Mouse (Mus musculus) embryonic fibroblast, embryonic 13.5 days (primary cell): ENCODE data around the gene Obsl1.
A peak's percentile ranks its signal among the peaks of the same experiment; 100 is the strongest.

Experiments
- CTCF ChIP-seq: IDR thresholded peaks from 2 replicates; pipeline ENCODE4 v1.5.1; 2011; ENCODE audit warnings: mild to moderate bottlenecking, control low read depth, low read length, moderate library complexity, borderline replicate concordance; ENCODE audit not compliant: insufficient read depth
- POLR2A ChIP-seq: IDR thresholded peaks from 2 replicates; pipeline ENCODE4 v1.6.1; 2011; ENCODE audit warnings: low read depth, mild to moderate bottlenecking, control low read depth, low read length, moderate library complexity

DNA sequence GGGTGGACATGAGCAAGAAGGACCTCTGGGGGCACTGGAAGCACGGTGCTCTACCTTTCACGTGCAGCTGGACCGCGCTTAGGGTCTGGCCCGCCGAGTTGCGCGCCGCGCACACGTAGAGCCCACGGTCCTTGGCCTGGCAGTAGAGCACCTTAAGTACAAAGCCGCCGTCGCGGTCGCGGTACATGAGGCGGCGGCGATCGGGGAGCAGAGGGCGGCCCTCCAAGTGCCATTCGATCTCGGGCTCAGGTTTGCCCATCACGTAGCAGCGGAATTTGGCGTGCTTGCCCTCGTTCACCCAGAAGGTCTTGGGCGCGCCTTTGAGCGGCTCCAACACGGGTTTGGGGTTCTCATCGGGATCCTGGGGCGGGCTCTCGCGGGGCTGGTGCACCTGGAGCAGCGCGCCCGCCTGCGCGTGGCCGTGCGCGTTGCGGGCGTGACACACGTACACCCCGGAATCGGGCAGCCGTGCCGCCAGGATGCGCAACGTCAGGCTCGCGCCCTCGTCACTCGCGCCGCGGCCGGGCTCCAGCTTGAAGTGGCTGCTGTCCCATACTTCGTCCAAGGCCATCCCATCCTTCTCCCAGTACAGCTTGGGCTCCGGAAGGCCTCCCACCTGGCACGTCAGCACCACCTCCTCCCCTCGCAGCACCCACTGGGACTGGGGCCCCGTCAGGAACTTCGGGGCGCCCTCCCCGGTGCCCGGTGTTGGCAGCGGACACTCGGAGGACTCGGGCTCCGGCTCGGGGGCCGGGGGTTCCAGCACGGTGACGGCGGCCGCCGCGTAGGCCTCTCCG, 895 bp downstream of the Obsl1 start:
- peak; percentile 73 for TF ChIP-seq POLR2A
- TF ChIP-seq CTCF, result no peak
